In genomic region chr13:37398791-37399190, GRCm38 (mm10) we compare ENCODE assay signal across 28 mouse cellular contexts.
"Had no signal": no experiment of that assay in that cellular context is flagged by ENCODE, and none has a peak within 500 bp of the region (broad histone marks: within the 10 kb centered on the region; RNA-seq: fewer than 3 reads in every experiment).

No protein-coding gene starts in this region.

- DNase-seq: gastrocnemius, adult 2 months; gastrocnemius, postnatal 10 days; gastrocnemius, postnatal 25 days; heart, adult 2 months; heart, postnatal 10 days; heart, postnatal 4 days; kidney, adult 18-20 months; kidney, adult 8-10 months; kidney, postnatal 10 days; kidney, postnatal 25 days; kidney, postnatal 4 days; layer of hippocampus, adult 9-11 months; layer of hippocampus, postnatal 36 days; left cerebral cortex, postnatal 4 days; liver, embryonic 13.5 days had no signal

- H3K9ac ChIP-seq: heart, embryonic 12.5 days; hindbrain, embryonic 12.5 days; hindbrain, embryonic 14.5 days; intestine, embryonic 15.5 days; limb, embryonic 13.5 days; limb, embryonic 15.5 days; liver, embryonic 13.5 days; liver, embryonic 15.5 days had no signal

- H3K27ac ChIP-seq: gastrocnemius, adult 2 months; heart, adult 2 months; heart, embryonic 10.5 days; hindbrain, embryonic 10.5 days; hindbrain, embryonic 12.5 days; hindbrain, embryonic 14.5 days; intestine, embryonic 15.5 days; limb, embryonic 13.5 days; limb, embryonic 15.5 days; liver, embryonic 13.5 days; liver, embryonic 15.5 days had no signal

- H3K4me3 ChIP-seq: gastrocnemius, adult 2 months; heart, adult 2 months; heart, embryonic 10.5 days; heart, embryonic 12.5 days; hindbrain, embryonic 10.5 days; hindbrain, embryonic 12.5 days; intestine, embryonic 15.5 days; limb, embryonic 13.5 days; limb, embryonic 15.5 days; liver, embryonic 13.5 days; liver, embryonic 15.5 days had no signal

- ATAC-seq: hindbrain, embryonic 16.5 days; inflammation-experienced regulatory T-cells, adult 6 months; intestine, embryonic 15.5 days; intestine, postnatal 0 days had no signal

- H3K9me3 ChIP-seq: heart, embryonic 10.5 days; heart, embryonic 12.5 days; hindbrain, embryonic 10.5 days; hindbrain, embryonic 12.5 days; intestine, embryonic 15.5 days; limb, embryonic 13.5 days; limb, embryonic 15.5 days; liver, embryonic 13.5 days; liver, embryonic 15.5 days had no signal

- H3K36me3 ChIP-seq: heart, embryonic 10.5 days; heart, embryonic 12.5 days; hindbrain, embryonic 10.5 days; hindbrain, embryonic 12.5 days; intestine, embryonic 15.5 days; limb, embryonic 13.5 days; limb, embryonic 15.5 days; liver, embryonic 13.5 days; liver, embryonic 15.5 days had no signal

- H3K4me1 ChIP-seq: hindbrain, embryonic 10.5 days; hindbrain, embryonic 12.5 days; intestine, embryonic 15.5 days; limb, embryonic 13.5 days; limb, embryonic 15.5 days; liver, embryonic 13.5 days; liver, embryonic 15.5 days had no signal

- H3K4me2 ChIP-seq: heart, embryonic 12.5 days; hindbrain, embryonic 12.5 days; hindbrain, embryonic 14.5 days; intestine, embryonic 15.5 days; limb, embryonic 13.5 days; limb, embryonic 15.5 days; liver, embryonic 11.5 days; liver, embryonic 13.5 days; liver, embryonic 15.5 days had no signal

- H3K27me3 ChIP-seq: heart, embryonic 12.5 days; hindbrain, embryonic 12.5 days; intestine, embryonic 15.5 days; limb, embryonic 13.5 days; limb, embryonic 15.5 days; liver, embryonic 13.5 days; liver, embryonic 15.5 days had no signal
